Mouse (Mus musculus): Measurements from ENCODE around the gene Tnpo2. TPM values are rescaled to one million over a fixed set of nuclear protein-coding genes. Genes with fewer than 3 reads are reported as not detected.
A peak's percentile ranks its signal among the peaks of the same experiment; 100 is the strongest.

Tnpo2 gene
- total and polyA plus RNA-seq, 3 experiments = 29.2 to 86.8 (median 62.3) TPM

GRCm38 (mm10) chr8:85067982-85068381, 31.3 kb downstream of the Tnpo2 start, which contains the start of gene Gm5741:
TSS of gene Gm5741 (minus strand) at chr8:85067982.
- Histone ChIP-seq H3K4me1 (ENCODE audit: control insufficient read depth in 1 of 2, insufficient read depth in 2 of 2, low read length in 2 of 2) (peaks cover 2 to 10% of the 10 kb centered on the region in 2 experiments; a peak in 3 of 4 replicates), H3K27me3 (ENCODE audit: control insufficient read depth in 1 of 2, insufficient read depth in 2 of 2, low read length in 2 of 2) (no peaks in the 10 kb centered on the region), H3K9me3 (replicated peaks; ENCODE audit: insufficient read depth, low read length) (no peaks in the 10 kb centered on the region), H3K27ac (ENCODE audit: control insufficient read depth, low read depth, low read length) (no peak within 1 kb of the TSS), H3K36me3 (ENCODE audit: control insufficient read depth in 1 of 2, insufficient read depth in 2 of 2, low read length in 2 of 2) (peaks cover 0 to 8% of the 10 kb centered on the region in 2 experiments; a peak in 3 of 4 replicates), H3K9ac (ENCODE audit: control insufficient read depth, low read depth, low read length, poor library complexity, severe bottlenecking) (no peak within 1 kb of the TSS), H3K79me2 (ENCODE audit: control insufficient read depth, insufficient read depth, low read length, poor library complexity) (peaks cover 9% of the 10 kb centered on the region), H3K4me3 (ENCODE audit: control insufficient read depth in 1 of 2, insufficient read depth in 1 of 2, low read depth in 2 of 2, low read length in 2 of 2) (no peak within 1 kb of the TSS)
- no peak for DNase-seq (ENCODE audit: low read depth, low spot score)
- no peak for TF ChIP-seq USF2 (IDR thresholded peaks at IDR 0.05; ENCODE audit: borderline replicate concordance in 1 of 2, insufficient read depth in 1 of 2, low read depth in 1 of 2, low read length in 2 of 2)
- TF ChIP-seq MYC (IDR thresholded peaks at IDR 0.05; ENCODE audit: low read depth, low read length) = no peak
- no peak for TF ChIP-seq CHD2 (IDR thresholded peaks at IDR 0.05; ENCODE audit: low read length)
- TF ChIP-seq SIN3A (IDR thresholded peaks at IDR 0.05; ENCODE audit: low read length) = no peak
- TF ChIP-seq MXI1 (IDR thresholded peaks at IDR 0.05; ENCODE audit: low read depth, low read length) = no peak
- TF ChIP-seq USF1 (IDR thresholded peaks at IDR 0.05; ENCODE audit: low read depth, low read length) = no peak
- no peak for TF ChIP-seq KAT2A (conservative IDR thresholded peaks at IDR 0.05; ENCODE audit: low read depth, low read length)

GRCm38 (mm10) chr8:85071041-85071440, 34.3 kb downstream of the Tnpo2 start:
- H3K9me3 ChIP-seq (replicated peaks; ENCODE audit: insufficient read depth, low read length) = no peaks in the 10 kb centered on the region
- peak overlapping the region; percentile 86 to 90 for H3K4me3 ChIP-seq (ENCODE audit: control insufficient read depth in 1 of 2, insufficient read depth in 1 of 2, low read depth in 2 of 2, low read length in 2 of 2)
- peaks cover 2 to 12% of the 10 kb centered on the region in 2 experiments; a peak in 3 of 4 replicates for H3K4me1 ChIP-seq (ENCODE audit: control insufficient read depth in 1 of 2, insufficient read depth in 2 of 2, low read length in 2 of 2)
- H3K27ac ChIP-seq (ENCODE audit: control insufficient read depth, low read depth, low read length) = peak overlapping the region; percentile 77
- DNase-seq (ENCODE audit: low read depth, low spot score) = peak; percentile 53
- peaks cover 0 to 8% of the 10 kb centered on the region in 2 experiments; a peak in 3 of 4 replicates for H3K36me3 ChIP-seq (ENCODE audit: control insufficient read depth in 1 of 2, insufficient read depth in 2 of 2, low read length in 2 of 2)
- TF ChIP-seq ZMIZ1 (IDR thresholded peaks at IDR 0.05; ENCODE audit: low read depth, low read length) (no peak), MYB (IDR thresholded peaks at IDR 0.05; ENCODE audit: low read depth, low read length) (no peak), E2F4 (IDR thresholded peaks at IDR 0.05; ENCODE audit: borderline replicate concordance, low read depth, low read length) (no peak), EP300 (IDR thresholded peaks at IDR 0.05; ENCODE audit: low read depth in 1 of 2, low read length in 2 of 2) (no peak), HCFC1 (IDR thresholded peaks at IDR 0.05; ENCODE audit: low read depth, low read length) (no peak), SIN3A (IDR thresholded peaks at IDR 0.05; ENCODE audit: low read length) (no peak), GABPA (IDR thresholded peaks at IDR 0.05; ENCODE audit: low read depth, low read length) (no peak), ZNF384 (IDR thresholded peaks at IDR 0.05; ENCODE audit: low read depth, low read length) (no peak), CHD2 (IDR thresholded peaks at IDR 0.05; ENCODE audit: low read length) (no peak), GATA1 (IDR thresholded peaks at IDR 0.05; ENCODE audit: low read depth, low read length) (no peak), POLR2AphosphoS5 (IDR thresholded peaks at IDR 0.05; ENCODE audit: borderline replicate concordance, low read depth, low read length) (no peak), POLR2A (IDR thresholded peaks at IDR 0.05; ENCODE audit: control insufficient read depth in 1 of 2, insufficient read depth in 1 of 2, low read depth in 1 of 2, low read length in 2 of 2, poor library complexity in 1 of 2) (no peak), JUND (IDR thresholded peaks at IDR 0.05; ENCODE audit: low read depth, low read length) (no peak), MXI1 (IDR thresholded peaks at IDR 0.05; ENCODE audit: low read depth, low read length) (no peak), MAX (IDR thresholded peaks at IDR 0.05; ENCODE audit: low read length) (no peak), MAZ (IDR thresholded peaks at IDR 0.05; ENCODE audit: low read depth, low read length) (no peak), RAD21 (IDR thresholded peaks at IDR 0.05; ENCODE audit: low read depth, low read length) (no peak)
- H3K27me3 ChIP-seq (ENCODE audit: control insufficient read depth in 1 of 2, insufficient read depth in 2 of 2, low read length in 2 of 2) = no peaks in the 10 kb centered on the region
- peaks cover 15% of the 10 kb centered on the region for H3K79me2 ChIP-seq (ENCODE audit: control insufficient read depth, insufficient read depth, low read length, poor library complexity)
- peak overlapping the region; percentile 94 for H3K9ac ChIP-seq (ENCODE audit: control insufficient read depth, low read depth, low read length, poor library complexity, severe bottlenecking)
